Mouse (Mus musculus) adrenal gland, adult (tissue): ENCODE data around the gene Rbbp8nl.

ENCODE experiments used
- DNase-seq, 2 experiments: peaks; one replicate each; pipeline ENCODE4 v3.0.0; 2022 to 2023; ENCODE audit warnings: low spot score in 1 of 2; ENCODE audit not compliant: inconsistent age in 2 of 2

Rbbp8nl gene

DNA sequence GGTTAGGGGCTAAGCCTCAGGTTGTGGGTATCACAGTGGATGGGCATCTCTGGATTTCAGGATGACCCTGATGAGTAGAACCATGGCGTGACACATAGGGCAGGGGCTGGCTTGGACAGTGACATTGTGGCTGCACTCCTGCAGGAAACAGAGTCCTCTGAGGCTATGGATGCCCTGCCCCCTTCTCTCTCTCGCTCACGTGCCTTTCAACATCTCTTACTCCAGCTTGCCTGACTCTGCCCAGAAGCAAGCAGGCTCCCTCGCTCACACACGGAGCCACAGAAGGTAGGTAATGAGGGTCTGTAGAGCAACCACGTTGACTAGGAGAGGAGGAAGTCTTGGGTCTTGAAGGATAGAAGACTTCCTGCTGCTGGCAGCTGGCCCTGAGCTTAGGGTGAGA is 824 bp upstream of the Rbbp8nl start:
- DNase-seq = no peak

DNA sequence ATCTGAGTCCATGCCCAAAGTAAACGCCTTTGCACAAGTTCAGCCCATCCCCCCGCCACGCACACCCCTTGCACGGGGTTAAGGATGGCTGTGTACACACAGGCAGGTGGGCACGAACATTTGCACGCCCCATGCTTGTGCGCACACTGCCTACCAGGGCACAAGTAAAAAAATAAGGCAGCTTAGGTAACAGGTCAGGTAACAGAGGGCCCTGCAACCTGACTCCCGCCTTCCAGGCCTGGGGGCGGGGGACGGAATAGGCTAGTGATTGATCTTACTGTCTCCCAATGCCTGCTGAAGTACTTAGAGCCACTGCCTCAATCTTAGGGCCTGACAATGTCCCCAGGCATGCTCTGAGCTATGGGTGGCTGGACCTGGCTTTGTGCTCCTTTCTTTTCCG is 713 bp downstream of the Rbbp8nl start:
- no peak for DNase-seq

DNA sequence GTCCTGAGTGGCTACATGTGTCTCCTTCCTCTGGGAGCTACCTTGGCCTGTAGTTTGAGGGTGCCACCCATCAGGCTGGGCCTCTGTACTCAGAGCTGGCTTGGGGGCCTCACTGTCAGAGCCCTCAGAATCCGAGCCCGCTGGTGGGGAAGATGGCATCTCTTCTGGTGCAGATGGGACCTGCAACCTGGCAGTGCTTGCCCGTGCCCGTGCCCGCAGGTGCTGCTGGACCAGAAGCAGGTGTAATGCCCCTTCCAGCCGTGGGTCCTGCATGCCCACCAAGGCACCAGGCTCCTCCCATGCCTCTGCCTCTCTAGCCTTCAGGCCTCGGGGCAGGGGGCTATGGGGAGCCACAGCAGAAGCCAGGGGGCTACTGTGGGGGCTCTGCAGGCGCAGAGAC is 10.4 kb downstream of the Rbbp8nl start:
- DNase-seq = no peak

DNA sequence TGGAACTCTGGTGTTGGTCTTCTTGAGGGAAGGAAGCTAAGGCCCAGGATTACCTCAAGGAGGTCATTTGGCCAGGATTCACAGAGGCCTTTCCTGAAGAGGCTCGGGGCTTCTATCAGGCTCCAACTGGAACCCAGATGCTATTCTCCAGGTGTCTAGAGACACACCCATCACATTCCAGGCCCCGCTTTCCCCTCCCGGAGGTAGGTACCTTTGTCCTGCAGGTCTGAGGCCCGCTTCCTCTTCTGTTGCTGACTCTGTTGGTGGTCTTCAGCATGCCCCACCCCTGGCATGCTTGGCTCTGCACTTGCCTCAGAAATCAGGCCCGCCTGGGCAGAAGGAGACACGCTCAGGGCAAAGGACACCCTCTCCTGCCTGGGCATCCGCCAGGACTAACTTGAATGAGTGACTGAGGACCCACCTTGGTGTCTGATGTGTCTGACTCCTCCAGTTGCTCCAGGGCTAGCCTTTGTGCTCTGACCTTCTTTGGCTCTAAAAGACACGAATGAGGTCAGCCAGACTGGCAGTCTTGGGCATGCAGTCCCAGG is 11.8 kb downstream of the Rbbp8nl start:
- DNase-seq = no peak

DNA sequence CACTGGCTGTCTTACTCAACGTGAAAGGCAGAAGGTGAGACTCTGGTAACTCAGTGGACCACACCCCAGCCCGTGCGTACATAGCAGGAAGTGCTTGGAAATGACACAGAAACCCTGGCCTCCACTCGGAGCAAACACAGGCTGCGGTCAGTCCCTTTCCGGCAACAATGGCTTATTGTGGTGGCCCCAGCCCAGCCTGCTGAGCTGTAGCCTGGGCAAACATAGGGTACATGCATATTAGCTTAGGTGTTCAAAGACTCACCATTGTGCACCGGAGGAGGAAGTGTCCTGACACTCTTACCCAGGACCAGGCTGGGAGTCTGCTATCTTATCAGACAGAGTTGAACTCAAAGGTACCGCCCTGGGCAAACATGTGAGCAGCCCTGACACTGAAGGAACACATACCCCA is 12.8 kb downstream of the Rbbp8nl start:
- no peak for DNase-seq

DNA sequence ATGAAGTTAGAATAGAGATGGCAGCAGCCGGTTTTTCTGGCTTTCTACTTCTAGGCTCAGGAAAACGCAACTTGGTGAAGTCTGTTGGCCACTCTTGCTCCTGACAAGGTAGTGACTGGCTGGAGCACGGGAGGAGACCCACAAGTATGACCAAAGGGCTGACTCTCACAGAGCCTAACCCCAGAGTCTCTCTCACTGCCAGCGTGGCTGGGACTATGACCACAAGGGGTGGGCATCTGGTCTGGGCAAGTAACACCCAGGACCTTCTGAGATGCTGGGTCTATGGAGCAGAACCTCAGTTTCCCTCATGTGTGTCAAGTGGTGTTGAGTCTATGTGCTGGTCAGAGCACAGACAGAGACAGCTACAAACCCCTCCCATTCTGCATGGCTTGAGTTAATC is 13.3 kb downstream of the Rbbp8nl start:
- no peak for DNase-seq

- DNase-seq = peak; percentile 79 to 93
Observed at GRCm38 (mm10) chr2:180275836-180276235, 13.8 kb downstream of the Rbbp8nl start.

DNA sequence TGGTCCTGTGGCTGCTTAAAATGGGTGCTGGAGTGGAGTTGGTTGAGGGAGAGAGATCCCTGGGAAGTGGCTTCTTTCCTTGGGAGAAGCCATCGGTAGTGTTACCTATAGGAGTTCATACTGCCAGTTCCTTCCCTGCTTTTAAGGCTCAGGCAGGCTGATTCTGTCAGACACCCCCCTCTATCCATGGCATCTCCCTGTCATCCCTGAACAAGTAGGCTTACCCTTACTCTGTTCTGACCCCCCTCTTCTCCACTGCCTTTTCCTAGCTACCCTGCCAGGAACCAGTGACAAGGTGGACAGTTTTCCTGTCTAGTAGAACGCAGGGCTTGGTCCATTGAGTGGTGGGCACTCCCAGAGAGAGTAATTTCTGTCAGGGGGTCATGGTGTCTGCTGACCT is 15.2 kb downstream of the Rbbp8nl start:
- peak in 1 of 2 experiments; percentile 52 for DNase-seq

- peak; percentile 95 to 97 for DNase-seq
Observed at GRCm38 (mm10) chr2:180273394-180274244, 16.1 kb downstream of the Rbbp8nl start, which contains the start of gene Cables2. TSS of gene Cables2 (minus strand) at chr2:180273496.

DNA sequence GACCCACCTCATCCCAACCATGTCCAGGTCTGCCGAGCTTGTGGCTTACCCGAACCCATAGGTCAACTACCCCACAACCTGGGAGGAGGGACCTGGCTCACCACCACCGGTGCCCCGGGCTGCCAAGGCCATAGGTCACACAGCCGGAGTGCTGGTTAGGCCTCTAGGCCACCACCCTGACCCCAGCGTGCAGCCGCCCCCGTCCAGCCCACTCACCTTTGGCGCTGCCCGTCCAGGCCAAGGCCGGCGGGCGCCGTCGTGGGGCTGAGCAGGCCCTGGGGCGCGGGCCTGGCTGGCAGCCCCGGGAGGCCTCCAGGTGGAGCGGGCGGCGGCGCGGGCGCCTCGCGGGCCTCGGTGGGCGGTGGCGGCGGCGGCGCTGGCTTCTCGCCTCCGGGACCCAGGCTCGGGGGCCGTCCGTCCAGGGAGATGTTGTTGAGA is 16.8 kb downstream of the Rbbp8nl start:
- no peak for DNase-seq

- no peak for DNase-seq
Observed at GRCm38 (mm10) chr2:180271804-180272395, 17.8 kb downstream of the Rbbp8nl start.

DNA sequence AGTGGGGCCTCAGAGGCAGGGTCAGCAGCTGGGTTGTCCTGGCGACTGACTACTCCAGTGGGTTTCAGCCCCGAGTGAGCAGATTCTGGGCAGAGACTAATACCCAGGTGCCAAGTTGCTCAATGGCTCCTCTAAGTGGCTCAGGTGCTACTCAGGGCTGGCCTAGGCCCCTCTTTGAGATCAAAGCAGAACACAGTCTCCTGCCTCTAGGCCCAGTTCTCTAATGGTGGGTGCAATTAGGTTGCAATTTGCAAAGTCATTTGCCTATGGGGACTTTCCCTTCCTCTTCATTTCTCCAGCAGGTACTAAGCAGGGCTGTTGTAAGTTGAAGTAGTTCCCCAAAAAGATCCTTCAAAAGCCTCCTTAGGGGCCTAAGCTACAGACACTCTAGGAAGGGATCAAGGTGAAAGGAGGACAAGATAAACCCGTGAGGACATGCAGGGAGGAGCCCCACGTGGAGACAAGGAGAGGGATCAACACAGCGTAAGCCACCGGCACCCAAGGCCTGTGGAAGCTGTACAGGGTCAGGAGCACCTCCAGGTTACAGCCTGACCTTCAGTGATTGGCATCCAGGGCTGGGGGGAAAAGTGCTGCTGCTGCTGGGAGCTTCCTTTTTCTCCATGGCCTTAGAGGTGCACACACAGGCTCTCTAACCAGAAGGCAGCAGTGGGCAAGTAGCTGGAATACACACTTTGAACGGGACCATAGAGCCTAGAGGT is 19.0 kb downstream of the Rbbp8nl start:
- peak in 1 of 2 experiments; percentile 55 for DNase-seq

DNA sequence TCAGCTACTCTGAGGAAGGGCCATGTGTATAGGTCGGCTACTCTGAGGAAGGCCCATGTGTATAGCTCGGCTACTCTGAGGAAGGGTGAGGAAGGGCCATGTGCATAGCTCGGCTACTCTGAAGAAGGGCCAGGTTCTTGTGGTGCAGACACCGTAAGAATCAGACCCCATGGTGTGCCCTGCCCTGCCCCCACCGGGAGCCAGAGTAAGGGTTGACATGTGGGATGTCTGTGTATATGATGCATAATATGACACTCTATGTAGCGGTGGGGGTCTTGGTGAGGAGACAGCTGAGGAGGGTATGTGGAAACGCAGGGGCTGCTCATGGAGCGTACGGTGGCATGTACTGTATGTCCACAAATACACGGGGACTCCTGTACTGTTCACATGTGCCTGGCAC is 20.4 kb downstream of the Rbbp8nl start:
- DNase-seq = no peak

DNA sequence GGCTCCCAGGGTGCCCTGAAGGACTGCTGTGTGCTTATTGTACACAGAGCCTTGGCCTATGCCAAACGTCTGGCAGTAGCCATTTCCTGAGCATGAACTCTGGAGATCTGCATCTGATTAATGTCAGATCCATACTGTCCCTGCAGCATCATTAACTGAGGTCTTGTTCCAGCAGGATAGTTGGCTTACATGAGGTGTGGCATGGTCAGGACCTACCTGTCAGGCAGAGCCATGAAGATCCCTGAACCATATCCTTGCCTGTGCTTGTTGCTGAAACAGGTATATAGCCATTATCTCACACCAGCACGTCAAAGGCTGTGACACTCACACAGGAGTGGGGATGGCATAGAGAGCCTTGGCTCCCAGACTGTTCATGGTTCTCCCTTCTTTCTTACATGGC is 21.7 kb downstream of the Rbbp8nl start:
- DNase-seq = no peak

DNA sequence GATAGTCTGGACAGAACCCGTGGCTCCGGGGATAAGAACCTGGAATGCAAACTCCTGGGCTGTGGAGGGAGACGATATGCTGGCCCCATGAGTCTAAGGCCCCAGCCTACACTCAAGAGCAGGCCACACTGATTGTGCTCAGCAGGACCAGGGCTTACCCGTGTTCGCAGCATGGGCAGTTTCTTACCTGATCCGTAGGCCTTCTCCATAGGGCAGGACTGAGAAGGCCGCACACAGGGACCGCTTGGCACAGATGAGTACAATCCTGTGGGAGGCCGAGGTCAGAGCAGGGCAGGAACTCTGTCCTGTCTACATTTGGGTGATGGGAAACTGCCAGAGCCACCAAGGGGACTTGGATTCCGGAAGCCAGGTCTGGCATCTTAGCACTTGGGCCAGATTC is 26.8 kb downstream of the Rbbp8nl start:
- DNase-seq = no peak

GRCm38 (mm10) chr2:180262441-180262840 is 27.2 kb downstream of the Rbbp8nl start:
- DNase-seq = peak in 1 of 2 experiments; percentile 56

GRCm38 (mm10) chr2:180261901-180262300 is 27.8 kb downstream of the Rbbp8nl start:
- no peak for DNase-seq

GRCm38 (mm10) chr2:180260610-180261480 is 28.8 kb downstream of the Rbbp8nl start:
- DNase-seq = peak in 1 of 2 experiments; percentile 36

DNA sequence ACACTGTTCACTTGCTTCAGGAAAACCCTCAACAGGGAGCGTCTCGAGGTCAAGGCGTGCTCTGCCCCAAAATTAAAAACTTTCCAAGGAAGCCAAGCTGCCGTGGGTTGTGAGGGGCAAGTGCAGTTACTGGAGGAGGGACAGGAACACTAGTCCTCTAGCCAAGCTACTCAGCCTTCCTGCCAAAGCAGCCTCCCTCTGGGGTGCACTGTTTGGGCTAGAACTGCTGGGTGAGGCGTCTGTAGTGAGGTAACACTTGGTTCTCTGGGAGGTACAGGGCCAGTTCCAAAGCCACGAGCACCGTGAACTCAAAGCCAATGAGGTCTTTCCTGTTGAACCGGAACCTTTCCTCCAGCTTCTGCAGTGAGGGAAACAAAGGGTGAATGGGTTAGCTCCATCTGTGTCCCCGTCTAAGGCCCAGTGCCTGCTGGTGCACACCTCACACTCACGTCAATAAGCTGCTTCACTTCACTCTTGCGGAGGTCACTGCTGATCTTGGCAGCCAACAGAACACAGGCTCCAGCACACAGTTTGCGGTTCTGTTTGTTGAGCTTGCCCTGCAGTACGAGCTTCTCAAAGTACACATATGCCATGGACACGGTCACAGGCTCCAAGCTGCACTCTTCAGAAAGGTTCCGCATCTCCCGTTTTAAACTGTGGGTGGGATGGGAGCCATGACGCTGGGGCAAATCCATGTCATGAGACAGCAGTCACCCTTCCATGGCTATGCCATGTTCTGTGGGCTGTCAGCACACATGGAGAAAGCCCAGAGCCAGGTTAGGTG is 29.7 kb downstream of the Rbbp8nl start:
- peak in 1 of 2 experiments; percentile 52 for DNase-seq
